Mouse (Mus musculus): Measurements from ENCODE around the gene Nexn. TPM values are rescaled to one million over a fixed set of nuclear protein-coding genes. Genes with fewer than 3 reads are reported as not detected.
"Not testable (repeated sequence)": the region's sequence is repeated elsewhere in the genome, so short reads cannot be mapped to it uniquely, and the experiment has no call there.

Gene Nexn
- polyA plus RNA-seq, 1 experiment from 2014 or later, result 4.3 TPM

- ATAC-seq (replicated peaks; ENCODE audit: low FRiP score) (no peak), DNase-seq (ENCODE audit: low spot score) (no peak)
- WGBS, result 84% methylated on average over 3 of the region's 3 CpGs
- H3K27ac ChIP-seq (ENCODE audit: low read depth, low read length), result no peak overlapping the region
- H3K9ac ChIP-seq (ENCODE audit: low read length), result no peak overlapping the region
- no peaks in the 10 kb centered on the region for H3K4me1 ChIP-seq (replicated peaks; ENCODE audit: control insufficient read depth, insufficient read depth, low read length)
- no peaks in the 10 kb centered on the region for H3K36me3 ChIP-seq (ENCODE audit: control insufficient read depth, insufficient read depth, low read length)
- H3K27me3 ChIP-seq (ENCODE audit: control insufficient read depth, insufficient read depth, low read length), result no peaks in the 10 kb centered on the region
- H3K4me3 ChIP-seq (ENCODE audit: low read depth, low read length), result no peak overlapping the region
- H3K9me3 ChIP-seq (ENCODE audit: control insufficient read depth, low read length), result no peaks in the 10 kb centered on the region
- H3K4me2 ChIP-seq (ENCODE audit: low read depth, low read length, severe bottlenecking), result no peak overlapping the region
Observed at GRCm38 (mm10) chr3:152204577-152204976, 61.6 kb downstream of the Nexn start.

GRCm38 (mm10) chr3:152203996-152204395, 62.2 kb downstream of the Nexn start:
- whole genome bisulfite sequencing, result 81% methylated on average over 3 of the region's 3 CpGs
- H3K4me2 ChIP-seq (ENCODE audit: low read depth, low read length, severe bottlenecking), result no peak overlapping the region
- no peak overlapping the region for H3K27ac ChIP-seq (ENCODE audit: low read depth, low read length)
- H3K36me3 ChIP-seq (ENCODE audit: control insufficient read depth, insufficient read depth, low read length), result no peaks in the 10 kb centered on the region
- no peaks in the 10 kb centered on the region for H3K4me1 ChIP-seq (replicated peaks; ENCODE audit: control insufficient read depth, insufficient read depth, low read length)
- H3K9ac ChIP-seq (ENCODE audit: low read length), result no peak overlapping the region
- no peak for DNase-seq (ENCODE audit: low spot score)
- no peaks in the 10 kb centered on the region for H3K9me3 ChIP-seq (ENCODE audit: control insufficient read depth, low read length)
- ATAC-seq (replicated peaks; ENCODE audit: low FRiP score), result no peak
- H3K4me3 ChIP-seq (ENCODE audit: low read depth, low read length), result no peak overlapping the region
- no peaks in the 10 kb centered on the region for H3K27me3 ChIP-seq (ENCODE audit: control insufficient read depth, insufficient read depth, low read length)

DNA sequence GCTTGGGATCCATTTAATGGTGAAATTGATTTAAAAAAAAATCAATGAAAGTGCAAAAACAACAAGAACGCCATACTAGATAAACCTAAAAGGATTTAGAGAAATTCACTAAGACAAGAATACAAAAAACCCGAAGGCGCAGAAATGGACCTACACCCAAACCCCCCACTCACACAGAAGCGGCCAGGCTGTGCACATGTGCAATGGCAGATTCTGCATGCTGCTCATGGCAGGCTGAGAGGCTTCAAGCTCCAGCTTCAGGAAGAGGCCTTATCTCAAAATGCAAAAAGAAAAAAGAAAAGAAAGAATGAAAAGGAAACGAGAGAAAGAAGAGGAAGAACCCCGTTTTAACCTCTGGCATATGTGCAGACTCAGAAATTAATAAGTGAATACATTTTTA, 62.7 kb downstream of the Nexn start:
- DNase-seq (ENCODE audit: low spot score) (no peak), ATAC-seq (replicated peaks; ENCODE audit: low FRiP score) (no peak)
- Histone ChIP-seq H3K4me2 (ENCODE audit: low read depth, low read length, severe bottlenecking) (no peak overlapping the region), H3K9ac (ENCODE audit: low read length) (no peak overlapping the region), H3K9me3 (ENCODE audit: control insufficient read depth, low read length) (no peaks in the 10 kb centered on the region), H3K36me3 (ENCODE audit: control insufficient read depth, insufficient read depth, low read length) (no peaks in the 10 kb centered on the region), H3K27ac (ENCODE audit: low read depth, low read length) (no peak overlapping the region), H3K27me3 (ENCODE audit: control insufficient read depth, insufficient read depth, low read length) (no peaks in the 10 kb centered on the region), H3K4me1 (replicated peaks; ENCODE audit: control insufficient read depth, insufficient read depth, low read length) (no peaks in the 10 kb centered on the region), H3K4me3 (ENCODE audit: low read depth, low read length) (no peak overlapping the region)
- WGBS, result 90% methylated on average over 6 of the region's 6 CpGs

- no peak for ATAC-seq (replicated peaks; ENCODE audit: low FRiP score)
- no peak overlapping the region for H3K4me3 ChIP-seq (ENCODE audit: low read depth, low read length)
- no peaks in the 10 kb centered on the region for H3K36me3 ChIP-seq (ENCODE audit: control insufficient read depth, insufficient read depth, low read length)
- H3K9me3 ChIP-seq (ENCODE audit: control insufficient read depth, low read length), result no peaks in the 10 kb centered on the region
- no peak for DNase-seq (ENCODE audit: low spot score)
- no peak overlapping the region for H3K4me2 ChIP-seq (ENCODE audit: low read depth, low read length, severe bottlenecking)
- H3K27me3 ChIP-seq (ENCODE audit: control insufficient read depth, insufficient read depth, low read length), result no peaks in the 10 kb centered on the region
- H3K4me1 ChIP-seq (replicated peaks; ENCODE audit: control insufficient read depth, insufficient read depth, low read length), result no peaks in the 10 kb centered on the region
- H3K9ac ChIP-seq (ENCODE audit: low read length), result no peak overlapping the region
- H3K27ac ChIP-seq (ENCODE audit: low read depth, low read length), result no peak overlapping the region
Observed at GRCm38 (mm10) chr3:152202942-152203341, 63.2 kb downstream of the Nexn start.

DNA sequence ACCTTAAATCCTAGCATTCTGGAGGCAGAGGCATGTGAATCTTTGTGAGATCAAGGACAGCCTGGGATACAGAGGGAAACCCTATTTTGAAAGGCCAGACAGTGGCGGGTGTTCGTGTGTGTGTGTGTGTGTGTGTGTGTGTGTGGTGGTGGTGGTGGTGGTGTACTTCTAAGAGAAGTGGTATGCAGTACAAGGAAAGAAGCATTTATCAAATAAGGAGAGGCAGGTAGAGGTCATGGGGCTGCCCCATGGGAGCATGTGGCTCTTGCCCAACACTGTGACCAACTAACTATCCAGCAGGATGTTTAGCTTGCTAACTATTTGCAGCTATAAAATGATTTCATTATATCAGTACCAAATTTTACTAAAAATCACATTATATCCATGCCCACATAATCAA, 64.5 kb downstream of the Nexn start:
- no peaks in the 10 kb centered on the region for H3K36me3 ChIP-seq (ENCODE audit: control insufficient read depth, insufficient read depth, low read length)
- WGBS, result 86% methylated on average over 2 of the region's 2 CpGs
- H3K4me2 ChIP-seq (ENCODE audit: low read depth, low read length, severe bottlenecking), result no peak overlapping the region
- H3K27me3 ChIP-seq (ENCODE audit: control insufficient read depth, insufficient read depth, low read length), result no peaks in the 10 kb centered on the region
- H3K4me1 ChIP-seq (replicated peaks; ENCODE audit: control insufficient read depth, insufficient read depth, low read length), result no peaks in the 10 kb centered on the region
- H3K27ac ChIP-seq (ENCODE audit: low read depth, low read length), result no peak overlapping the region
- no peak overlapping the region for H3K9ac ChIP-seq (ENCODE audit: low read length)
- DNase-seq (ENCODE audit: low spot score) (no peak), ATAC-seq (replicated peaks; ENCODE audit: low FRiP score) (no peak)
- H3K4me3 ChIP-seq (ENCODE audit: low read depth, low read length), result no peak overlapping the region
- H3K9me3 ChIP-seq (ENCODE audit: control insufficient read depth, low read length), result no peaks in the 10 kb centered on the region

DNA sequence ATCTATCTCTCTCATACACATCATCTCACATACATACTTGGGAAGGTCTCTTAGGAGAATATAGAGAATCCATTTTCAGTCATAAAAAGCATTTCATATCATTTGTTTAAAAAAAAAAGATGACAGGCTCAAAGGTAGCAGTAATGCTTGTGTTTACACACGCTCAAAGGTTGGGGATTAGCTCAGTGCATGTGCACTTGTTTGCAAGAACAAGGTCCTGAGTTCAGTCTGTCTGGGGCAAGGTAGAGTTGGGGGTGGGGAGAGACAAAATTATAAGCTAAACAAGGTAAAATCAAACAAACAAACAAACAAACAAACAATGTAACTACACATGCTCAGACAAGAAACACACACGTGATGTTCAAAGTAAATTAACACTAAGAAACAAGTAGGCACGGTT, 65.0 kb downstream of the Nexn start:
- Histone ChIP-seq H3K9me3 (ENCODE audit: control insufficient read depth, low read length) (no peaks in the 10 kb centered on the region), H3K9ac (ENCODE audit: low read length) (no peak overlapping the region), H3K4me1 (replicated peaks; ENCODE audit: control insufficient read depth, insufficient read depth, low read length) (no peaks in the 10 kb centered on the region), H3K36me3 (ENCODE audit: control insufficient read depth, insufficient read depth, low read length) (no peaks in the 10 kb centered on the region), H3K4me3 (ENCODE audit: low read depth, low read length) (no peak overlapping the region), H3K27ac (ENCODE audit: low read depth, low read length) (no peak overlapping the region), H3K27me3 (ENCODE audit: control insufficient read depth, insufficient read depth, low read length) (no peaks in the 10 kb centered on the region), H3K4me2 (ENCODE audit: low read depth, low read length, severe bottlenecking) (no peak overlapping the region)
- no peak for DNase-seq (ENCODE audit: low spot score)
- ATAC-seq (replicated peaks; ENCODE audit: low FRiP score), result no peak
- WGBS, result 91% methylated on average over 3 of the region's 3 CpGs

DNA sequence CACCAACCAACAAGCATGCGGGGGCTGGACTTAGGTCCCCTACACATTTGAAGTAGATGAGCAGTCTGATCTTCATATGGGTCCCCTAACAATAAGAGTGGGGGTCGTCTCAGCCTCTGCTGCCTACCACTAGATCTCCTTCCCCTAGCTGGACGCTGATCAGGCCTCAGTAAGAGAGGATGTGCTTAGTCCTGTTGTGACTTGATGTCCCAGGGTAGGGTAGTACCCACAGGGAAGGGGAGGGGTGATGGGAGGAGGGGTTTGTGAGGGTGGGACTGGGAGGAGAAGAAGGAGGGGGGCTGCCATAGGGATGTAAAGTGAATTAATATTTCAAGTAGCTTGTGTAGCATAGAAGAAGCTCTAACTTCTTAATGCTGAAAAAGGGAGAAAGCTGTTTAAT, 67.0 kb downstream of the Nexn start:
- DNase-seq (ENCODE audit: low spot score) (no peak), ATAC-seq (replicated peaks; ENCODE audit: low FRiP score) (0 out of 2 replicates have a peak, but pooled peaks have one; percentile 25)
- no peak overlapping the region for H3K9ac ChIP-seq (ENCODE audit: low read length)
- no peak overlapping the region for H3K27ac ChIP-seq (ENCODE audit: low read depth, low read length)
- no peak overlapping the region for H3K4me2 ChIP-seq (ENCODE audit: low read depth, low read length, severe bottlenecking)
- H3K27me3 ChIP-seq (ENCODE audit: control insufficient read depth, insufficient read depth, low read length), result no peaks in the 10 kb centered on the region
- H3K36me3 ChIP-seq (ENCODE audit: control insufficient read depth, insufficient read depth, low read length), result no peaks in the 10 kb centered on the region
- no peak overlapping the region for H3K4me3 ChIP-seq (ENCODE audit: low read depth, low read length)
- H3K4me1 ChIP-seq (replicated peaks; ENCODE audit: control insufficient read depth, insufficient read depth, low read length), result no peaks in the 10 kb centered on the region
- 70% methylated on average over 3 of the region's 3 CpGs for WGBS
- H3K9me3 ChIP-seq (ENCODE audit: control insufficient read depth, low read length), result no peaks in the 10 kb centered on the region

DNA sequence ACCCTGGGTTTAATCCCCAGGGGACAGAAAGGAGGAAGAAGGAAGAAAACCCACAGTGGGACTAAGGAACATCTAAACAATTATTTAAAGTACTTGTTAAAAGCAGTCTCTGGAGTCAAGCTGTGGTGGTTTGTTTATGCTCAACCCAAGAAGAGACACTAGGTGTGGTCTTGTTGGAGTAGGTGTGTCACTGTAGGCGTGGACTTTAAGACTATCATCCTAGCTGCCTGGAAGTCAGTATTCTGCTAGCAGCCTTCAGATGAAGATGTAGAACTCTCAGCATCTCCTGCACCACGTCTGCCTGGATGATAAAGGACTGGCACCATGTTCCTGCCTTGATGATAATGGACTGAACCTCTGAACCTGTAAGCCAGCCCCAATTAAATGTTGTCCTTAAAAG, 68.9 kb downstream of the Nexn start:
- 28% methylated on average over 2 of the region's 2 CpGs for WGBS
- not testable (repeated sequence) for H3K27ac ChIP-seq (ENCODE audit: low read depth, low read length); H3K9me3 ChIP-seq (ENCODE audit: control insufficient read depth, low read length); H3K4me3 ChIP-seq (ENCODE audit: low read depth, low read length); H3K36me3 ChIP-seq (ENCODE audit: control insufficient read depth, insufficient read depth, low read length); DNase-seq (ENCODE audit: low spot score); H3K27me3 ChIP-seq (ENCODE audit: control insufficient read depth, insufficient read depth, low read length); H3K4me1 ChIP-seq (replicated peaks; ENCODE audit: control insufficient read depth, insufficient read depth, low read length); H3K9ac ChIP-seq (ENCODE audit: low read length); H3K4me2 ChIP-seq (ENCODE audit: low read depth, low read length, severe bottlenecking); ATAC-seq (replicated peaks; ENCODE audit: low FRiP score)

GRCm38 (mm10) chr3:152193635-152194097, 72.5 kb downstream of the Nexn start:
- H3K9me3 ChIP-seq (ENCODE audit: control insufficient read depth, low read length), result no peaks in the 10 kb centered on the region
- H3K4me2 ChIP-seq (ENCODE audit: low read depth, low read length, severe bottlenecking), result peak overlapping the region; percentile 61
- WGBS, result 1% methylated on average over 17 of the region's 17 CpGs
- H3K4me3 ChIP-seq (ENCODE audit: low read depth, low read length), result peak overlapping the region; percentile 28
- peaks cover 5% of the 10 kb centered on the region; the same call in 1 of the 2 replicates for H3K4me1 ChIP-seq (replicated peaks; ENCODE audit: control insufficient read depth, insufficient read depth, low read length)
- H3K27ac ChIP-seq (ENCODE audit: low read depth, low read length), result no peak overlapping the region
- no peaks in the 10 kb centered on the region for H3K27me3 ChIP-seq (ENCODE audit: control insufficient read depth, insufficient read depth, low read length)
- peak overlapping the region; percentile 18 for H3K9ac ChIP-seq (ENCODE audit: low read length)
- H3K36me3 ChIP-seq (ENCODE audit: control insufficient read depth, insufficient read depth, low read length), result no peaks in the 10 kb centered on the region
- peak; percentile 83 for DNase-seq (ENCODE audit: low spot score)
- peak; percentile 96 for ATAC-seq (replicated peaks; ENCODE audit: low FRiP score)
